In the genomic region with DNA sequence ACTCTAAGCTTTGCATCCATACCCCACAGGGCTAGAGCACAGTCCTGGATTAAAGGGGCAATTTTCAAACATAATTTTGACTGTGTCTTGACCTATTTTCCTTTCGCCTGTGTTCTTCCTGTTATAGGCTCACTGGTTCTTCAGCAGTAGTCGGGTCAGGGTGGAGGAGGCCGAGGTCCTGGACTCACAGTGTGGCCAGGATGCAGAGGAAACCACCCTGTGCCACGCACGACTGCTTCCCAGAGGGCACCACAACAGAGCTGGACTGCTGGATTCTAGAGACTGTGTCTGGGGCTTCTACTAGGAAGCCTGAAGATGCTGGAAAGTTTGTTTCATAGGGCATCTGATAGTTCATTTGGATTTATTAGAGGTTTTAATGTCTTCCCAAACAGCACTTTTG, we compare ENCODE assay signal across 23 mouse cellular contexts.
"Had no signal": no experiment of that assay in that cellular context is flagged by ENCODE, and none has a peak within 500 bp of the region (broad histone marks: within the 10 kb centered on the region; RNA-seq: fewer than 3 reads in every experiment).

No protein-coding gene starts in this region.

- H3K4me3 ChIP-seq: heart, adult 2 months; heart, embryonic 13.5 days; heart, embryonic 15.5 days; hindbrain, embryonic 13.5 days; hindbrain, embryonic 15.5 days; limb, embryonic 15.5 days; liver, embryonic 12.5 days had no signal

- H3K4me2 ChIP-seq: heart, embryonic 11.5 days; heart, embryonic 13.5 days; heart, embryonic 15.5 days; hindbrain, embryonic 13.5 days; limb, embryonic 15.5 days; liver, embryonic 12.5 days had no signal

- DNase-seq: forebrain, postnatal 0 days; gastrocnemius, postnatal 14 days; gastrocnemius, postnatal 36 days; heart, adult 11 months; heart, adult 2 months; heart, postnatal 14 days; heart, postnatal 36 days; kidney, adult 11 months; layer of hippocampus, adult 9-11 months; layer of hippocampus, postnatal 36 days; left cerebral cortex, postnatal 4 days; lung, adult 18-20 months had no signal

- H3K27ac ChIP-seq: heart, adult 2 months; heart, embryonic 13.5 days; heart, embryonic 15.5 days; hindbrain, embryonic 13.5 days; hindbrain, embryonic 15.5 days; hindbrain, postnatal 0 days; kidney, postnatal 0 days; limb, embryonic 15.5 days; liver, embryonic 12.5 days; liver, embryonic 14.5 days had no signal

- H3K36me3 ChIP-seq: heart, embryonic 13.5 days; heart, embryonic 15.5 days; hindbrain, embryonic 13.5 days; hindbrain, embryonic 15.5 days; limb, embryonic 15.5 days; liver, embryonic 12.5 days had no signal

- H3K9me3 ChIP-seq: heart, embryonic 13.5 days; heart, embryonic 15.5 days; hindbrain, embryonic 13.5 days; hindbrain, embryonic 15.5 days; limb, embryonic 15.5 days; liver, embryonic 12.5 days had no signal

- H3K4me1 ChIP-seq: hindbrain, embryonic 15.5 days; limb, embryonic 15.5 days; liver, embryonic 12.5 days had no signal

- H3K9ac ChIP-seq: forebrain, postnatal 0 days; heart, embryonic 13.5 days; heart, embryonic 15.5 days; hindbrain, embryonic 15.5 days; limb, embryonic 15.5 days; liver, embryonic 12.5 days; liver, embryonic 14.5 days had no signal

- H3K27me3 ChIP-seq: liver, embryonic 12.5 days had no signal

- ATAC-seq: forebrain, postnatal 0 days; hindbrain, postnatal 0 days; intestine, embryonic 16.5 days; liver, embryonic 12.5 days had no signal
